Mouse (Mus musculus) spleen, adult 2 months (tissue): Measurements from ENCODE around the gene Cacna1c.

Source experiments
- CTCF ChIP-seq: fragments of 200-500 bp; IDR thresholded peaks from 2 replicates; pipeline ENCODE4 v1.5.1; 2011; ENCODE audit warnings: mild to moderate bottlenecking, inconsistent platforms; ENCODE audit not compliant: insufficient read depth, insufficient read length, insufficient replicate concordance; ENCODE audit errors: extremely low read depth
- POLR2A ChIP-seq: fragments of 200-500 bp; IDR thresholded peaks from 2 replicates; pipeline ENCODE4 v1.6.1; 2011; ENCODE audit warnings: low read depth, low read length, inconsistent platforms

DNA sequence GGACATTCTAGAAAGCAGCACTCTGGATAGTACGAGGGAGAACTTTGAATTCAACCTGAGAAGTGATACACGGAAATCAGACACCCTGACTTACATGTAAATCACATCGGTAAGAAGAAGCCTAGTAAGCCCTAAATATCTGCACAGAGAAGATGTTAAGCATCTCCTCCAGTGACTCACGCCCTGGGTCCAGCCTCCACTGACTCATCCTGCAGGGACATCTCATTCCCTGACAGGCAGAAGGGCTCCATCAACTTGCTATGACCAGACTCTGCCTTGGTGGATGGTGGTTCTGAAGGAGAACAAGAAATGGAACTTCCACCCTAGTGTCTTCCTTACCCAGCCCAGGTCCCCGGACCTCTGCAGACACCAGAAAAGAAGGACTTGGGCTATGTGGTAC lies 191.6 kb downstream of the Cacna1c start:
- TF ChIP-seq POLR2A (no peak), CTCF (no peak)
